Mouse (Mus musculus): ENCODE results near the gene AC134908.4.
A peak's percentile ranks its signal among the peaks of the same experiment; 100 is the strongest.

AC134908.4 gene

GRCm38 (mm10) chr17:25795609-25796092 lies at the start of gene AC134908.4:
TSS of gene AC134908.4 (minus strand) at chr17:25795659.
- peak; percentile 49 for DNase-seq (ENCODE audit: extremely low spot score, low read depth, low spot score)

- no peak for DNase-seq (ENCODE audit: extremely low spot score, low read depth, low spot score)
Observed at GRCm38 (mm10) chr17:25844396-25844901, 49.0 kb upstream of the AC134908.4 start, which contains the start of gene Rhot2. TSS of gene Rhot2 (minus strand) at chr17:25844851.

- DNase-seq (ENCODE audit: extremely low spot score, low read depth, low spot score): no peak
Observed at GRCm38 (mm10) chr17:25843636-25844395, 48.4 kb upstream of the AC134908.4 start.

GRCm38 (mm10) chr17:25843122-25843521 lies 47.7 kb upstream of the AC134908.4 start:
- DNase-seq (ENCODE audit: extremely low spot score, low read depth, low spot score): no peak

- DNase-seq (ENCODE audit: extremely low spot score, low read depth, low spot score): no peak
Observed at GRCm38 (mm10) chr17:25842509-25842908, 47.0 kb upstream of the AC134908.4 start.

GRCm38 (mm10) chr17:25841117-25841880 lies 45.8 kb upstream of the AC134908.4 start, which contains the start of gene Gm20683:
TSS of gene Gm20683 (minus strand) at chr17:25841763.
- no peak for DNase-seq (ENCODE audit: extremely low spot score, low read depth, low spot score)

GRCm38 (mm10) chr17:25840519-25840918 lies 45.1 kb upstream of the AC134908.4 start:
- no peak for DNase-seq (ENCODE audit: extremely low spot score, low read depth, low spot score)

- DNase-seq (ENCODE audit: extremely low spot score, low read depth, low spot score): no peak
Observed at GRCm38 (mm10) chr17:25839455-25840235, 44.2 kb upstream of the AC134908.4 start.

GRCm38 (mm10) chr17:25838904-25839303 lies 43.4 kb upstream of the AC134908.4 start:
- DNase-seq (ENCODE audit: extremely low spot score, low read depth, low spot score): no peak

GRCm38 (mm10) chr17:25837533-25837932 lies 42.1 kb upstream of the AC134908.4 start:
- DNase-seq (ENCODE audit: extremely low spot score, low read depth, low spot score): no peak

- DNase-seq (ENCODE audit: extremely low spot score, low read depth, low spot score): no peak
Observed at GRCm38 (mm10) chr17:25837076-25837410, 41.6 kb upstream of the AC134908.4 start, which contains the start of gene Rhbdl1. TSS of gene Rhbdl1 (minus strand) at chr17:25837295.

GRCm38 (mm10) chr17:25836397-25837075 lies 41.1 kb upstream of the AC134908.4 start:
- no peak for DNase-seq (ENCODE audit: extremely low spot score, low read depth, low spot score)

- DNase-seq (ENCODE audit: extremely low spot score, low read depth, low spot score): no peak
Observed at GRCm38 (mm10) chr17:25835816-25836215, 40.4 kb upstream of the AC134908.4 start.

GRCm38 (mm10) chr17:25835301-25835700 lies 39.8 kb upstream of the AC134908.4 start:
- DNase-seq (ENCODE audit: extremely low spot score, low read depth, low spot score): no peak

- DNase-seq (ENCODE audit: extremely low spot score, low read depth, low spot score): no peak
Observed at GRCm38 (mm10) chr17:25834595-25835222, 39.2 kb upstream of the AC134908.4 start.

- no peak for DNase-seq (ENCODE audit: extremely low spot score, low read depth, low spot score)
Observed at GRCm38 (mm10) chr17:25833961-25834594, 38.6 kb upstream of the AC134908.4 start.

- peak; percentile 69 for DNase-seq (ENCODE audit: extremely low spot score, low read depth, low spot score)
Observed at GRCm38 (mm10) chr17:25833291-25833663, 37.8 kb upstream of the AC134908.4 start, which contains the start of gene Stub1. TSS of gene Stub1 (minus strand) at chr17:25833404.

GRCm38 (mm10) chr17:25832436-25833290 lies 37.2 kb upstream of the AC134908.4 start:
- peak; percentile 90 for DNase-seq (ENCODE audit: extremely low spot score, low read depth, low spot score)
